Mouse (Mus musculus): ENCODE results near the gene Epha10.

Epha10 gene

DNA sequence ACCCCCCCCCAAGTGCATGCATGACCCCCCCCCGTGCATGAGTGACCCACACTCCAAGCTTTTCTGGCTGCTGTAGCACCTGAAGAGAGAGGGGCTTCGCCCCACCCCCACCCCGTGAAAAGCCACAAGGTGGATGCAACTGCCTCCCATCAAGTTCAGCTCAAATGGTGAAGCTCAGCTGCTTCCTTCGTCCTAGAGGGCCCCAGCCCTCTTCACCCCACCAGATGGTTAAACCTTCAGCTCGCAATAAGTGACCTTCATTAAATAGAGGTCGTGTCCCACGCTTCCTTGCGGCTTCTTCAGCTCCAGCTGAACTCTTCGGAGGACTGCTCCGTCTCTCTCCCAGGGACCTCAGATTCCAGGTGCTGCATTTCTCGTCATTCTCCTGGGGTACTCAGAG, at the start of gene Epha10:
TSS of gene Epha10 (plus strand) at position 301 of the 400 bp plus-strand sequence.
- DNase-seq (ENCODE audit: low read depth): no peak

DNA sequence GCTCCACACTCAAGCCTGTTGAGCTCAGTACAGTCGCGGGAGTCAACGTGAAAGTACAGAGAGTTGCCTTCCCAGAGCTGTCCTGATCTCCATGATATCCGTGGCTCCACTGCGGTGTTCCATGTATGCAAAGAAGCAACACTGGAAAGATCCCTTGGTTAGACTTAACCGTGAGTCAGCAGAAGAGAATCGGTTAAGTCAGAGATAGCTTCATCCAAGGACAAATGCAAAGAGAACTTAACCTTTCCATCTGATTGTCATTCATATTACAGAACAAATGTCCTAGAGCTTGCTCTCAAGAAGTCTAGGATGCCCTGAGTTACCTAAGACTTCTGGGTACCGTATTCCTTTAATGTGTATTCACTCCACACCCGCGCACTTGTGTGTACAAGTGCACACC, 47.9 kb upstream of the Epha10 start:
- DNase-seq (ENCODE audit: low read depth): no peak

- no peak for DNase-seq (ENCODE audit: low read depth)
These were observed 42.5 kb upstream of the Epha10 start for GRCm38 (mm10) chr4:124838035-124838700.

DNA sequence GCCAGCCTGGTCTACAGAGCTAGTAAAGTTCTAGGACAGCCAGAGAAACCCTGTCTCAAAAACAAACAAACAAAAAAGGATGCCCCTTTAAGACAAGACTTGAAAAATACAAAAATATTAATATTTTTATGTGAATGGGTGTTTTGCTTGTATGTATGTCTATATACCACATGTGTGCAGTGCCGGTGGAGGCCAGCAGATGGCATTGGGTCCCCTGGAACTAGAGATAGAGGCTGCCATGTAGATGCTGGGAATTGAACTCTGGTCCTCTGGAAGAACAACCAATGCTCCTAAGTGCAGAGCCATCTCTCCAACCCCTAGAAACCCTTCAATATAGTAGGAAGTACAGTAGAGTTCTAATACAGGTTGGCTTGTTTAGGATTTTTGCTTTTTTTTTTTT, 39.7 kb upstream of the Epha10 start:
- DNase-seq (ENCODE audit: low read depth): no peak

- DNase-seq (ENCODE audit: low read depth): no peak
These were observed 37.2 kb upstream of the Epha10 start for GRCm38 (mm10) chr4:124843493-124843892.

DNA sequence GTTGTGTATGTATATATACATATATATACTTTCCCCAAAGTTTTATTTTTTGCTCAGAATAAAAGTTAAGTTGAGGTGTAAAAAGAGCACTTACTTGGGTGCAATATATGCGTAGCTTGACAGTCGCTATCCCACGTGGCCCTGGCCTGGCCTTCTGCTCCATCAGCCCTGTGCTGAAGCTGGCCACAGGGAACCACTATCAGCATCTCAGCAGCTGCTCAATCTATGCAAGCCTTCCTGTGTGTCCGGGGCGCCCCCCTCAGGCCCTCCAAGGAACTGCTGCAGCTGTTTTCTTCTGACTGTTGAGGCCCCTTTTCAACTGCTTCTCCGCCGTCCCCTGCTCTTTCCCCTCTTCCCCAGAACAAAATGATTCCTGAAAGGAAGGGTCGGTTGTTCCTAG, 33.1 kb upstream of the Epha10 start:
- no peak for DNase-seq (ENCODE audit: low read depth)

DNA sequence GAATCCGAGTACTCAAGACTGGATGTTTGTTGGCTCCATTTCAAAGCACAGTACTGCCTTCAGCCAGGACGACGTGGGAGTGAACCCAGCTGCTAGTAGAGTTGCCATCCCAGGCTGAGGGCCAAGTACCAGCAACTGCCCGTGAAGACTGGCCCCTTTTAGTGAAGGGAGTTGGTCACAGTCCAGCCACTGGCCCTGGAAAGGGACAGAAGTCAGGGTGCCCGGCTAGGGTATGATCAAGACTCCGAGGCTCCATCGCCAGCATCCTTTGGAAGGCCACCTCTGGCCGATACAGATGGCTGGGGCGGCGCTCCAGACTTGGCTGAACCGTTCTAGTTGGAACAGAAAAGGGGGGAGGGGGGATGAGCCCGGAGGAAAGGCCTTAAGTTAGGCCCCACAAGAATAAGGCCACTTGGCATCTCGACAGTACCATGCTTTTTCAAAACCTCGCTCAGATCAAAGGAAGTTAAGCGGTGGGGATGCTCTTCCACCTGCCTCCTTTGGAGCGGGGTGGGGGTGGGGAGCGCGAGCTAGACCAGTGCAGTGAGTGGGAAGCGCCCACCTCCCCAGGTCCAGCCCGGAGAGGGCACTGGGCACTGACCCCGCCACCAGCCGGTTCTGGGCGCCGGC, 31.0 kb upstream of the Epha10 start:
- DNase-seq (ENCODE audit: low read depth): no peak

GRCm38 (mm10) chr4:124850261-124850913, 30.3 kb upstream of the Epha10 start, which contains the start of gene Yrdc:
Gene Yrdc (plus strand): TSS chr4:124850679.
- peak; percentile 63 for DNase-seq (ENCODE audit: low read depth)

DNA sequence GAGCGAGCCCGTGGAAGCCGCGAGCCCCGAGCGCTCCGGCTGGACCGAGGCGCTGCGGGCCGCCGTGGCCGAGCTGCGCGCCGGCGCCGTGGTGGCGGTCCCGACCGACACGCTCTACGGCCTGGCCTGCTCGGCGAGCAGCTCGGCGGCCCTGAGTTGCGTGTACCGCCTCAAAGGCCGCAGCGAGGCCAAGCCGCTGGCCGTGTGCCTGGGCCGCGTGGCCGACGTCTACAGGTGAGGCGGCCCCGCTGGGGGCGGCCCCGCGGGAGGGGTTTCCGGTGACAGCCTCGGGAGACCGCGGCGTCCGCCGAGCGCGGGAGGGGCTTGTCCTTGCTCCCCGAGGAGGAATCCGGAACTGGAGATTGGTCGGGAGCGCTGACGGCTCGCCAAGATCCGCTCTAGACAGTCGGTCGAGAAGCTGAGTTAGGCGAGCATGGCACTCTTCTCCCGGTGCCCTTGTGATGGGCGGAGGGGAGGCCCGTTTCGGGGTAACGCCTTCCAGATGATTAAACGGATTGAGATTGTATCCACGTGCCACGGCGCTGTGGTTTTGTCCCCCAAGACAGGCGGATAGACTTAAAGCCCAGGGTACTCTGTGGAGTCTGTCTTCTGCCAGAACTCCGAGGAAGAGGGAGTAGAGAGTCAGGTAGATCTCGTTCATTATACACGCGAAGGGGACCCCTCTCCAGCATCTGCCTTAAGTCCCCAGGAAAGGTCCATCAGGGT, 29.6 kb upstream of the Epha10 start, which contains the start of gene 1110065P20Rik:
TSS of gene 1110065P20Rik (minus strand) at position 264 of the 726 bp plus-strand sequence.
- no peak for DNase-seq (ENCODE audit: low read depth)

- no peak for DNase-seq (ENCODE audit: low read depth)
These were observed 24.4 kb upstream of the Epha10 start for GRCm38 (mm10) chr4:124856294-124856693.

DNA sequence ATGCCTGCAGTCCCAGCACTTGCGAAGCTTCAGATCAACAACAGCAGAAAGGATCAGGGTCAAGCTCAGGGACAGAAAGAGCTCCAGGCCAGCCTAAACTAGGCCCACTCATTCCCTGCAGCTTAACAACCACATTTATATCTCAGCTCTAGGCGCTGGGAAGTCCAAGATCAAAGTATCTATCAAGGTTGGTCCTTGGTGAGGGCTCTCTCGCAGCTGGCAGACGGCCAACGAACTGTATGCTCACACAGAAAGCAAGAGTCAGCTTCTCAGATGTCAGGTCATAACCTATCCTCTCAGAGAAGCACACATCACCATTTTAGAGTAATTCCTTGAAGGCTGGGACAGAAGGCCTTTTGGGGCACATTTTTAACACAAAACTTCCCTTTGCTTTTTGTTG, 22.3 kb upstream of the Epha10 start:
- no peak for DNase-seq (ENCODE audit: low read depth)

GRCm38 (mm10) chr4:124860446-124860845, 20.3 kb upstream of the Epha10 start:
- no peak for DNase-seq (ENCODE audit: low read depth)

- no peak for DNase-seq (ENCODE audit: low read depth)
These were observed 19.2 kb upstream of the Epha10 start, which contains the start of gene Maneal for GRCm38 (mm10) chr4:124861283-124862188. Gene Maneal (minus strand): TSS chr4:124862171.

DNA sequence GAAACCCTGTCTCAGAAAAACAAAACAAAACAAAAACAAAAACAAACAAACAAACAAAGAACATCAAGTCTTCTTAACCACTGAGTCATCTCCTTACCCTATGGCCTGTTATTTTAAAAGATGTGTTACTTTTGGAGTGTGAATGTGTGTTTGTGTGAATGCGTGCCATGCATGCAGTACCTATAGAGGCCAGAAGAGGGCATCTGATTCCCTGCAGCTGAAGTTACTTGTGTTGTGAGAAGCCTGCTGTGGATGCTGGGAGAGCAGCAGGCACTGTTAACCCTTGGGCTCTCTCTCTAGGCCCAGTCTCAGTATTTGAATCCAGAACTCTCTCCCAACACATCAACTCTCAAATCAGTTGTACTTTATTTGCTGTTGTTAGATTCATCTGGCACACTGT, 8.0 kb upstream of the Epha10 start:
- DNase-seq (ENCODE audit: low read depth): no peak

DNA sequence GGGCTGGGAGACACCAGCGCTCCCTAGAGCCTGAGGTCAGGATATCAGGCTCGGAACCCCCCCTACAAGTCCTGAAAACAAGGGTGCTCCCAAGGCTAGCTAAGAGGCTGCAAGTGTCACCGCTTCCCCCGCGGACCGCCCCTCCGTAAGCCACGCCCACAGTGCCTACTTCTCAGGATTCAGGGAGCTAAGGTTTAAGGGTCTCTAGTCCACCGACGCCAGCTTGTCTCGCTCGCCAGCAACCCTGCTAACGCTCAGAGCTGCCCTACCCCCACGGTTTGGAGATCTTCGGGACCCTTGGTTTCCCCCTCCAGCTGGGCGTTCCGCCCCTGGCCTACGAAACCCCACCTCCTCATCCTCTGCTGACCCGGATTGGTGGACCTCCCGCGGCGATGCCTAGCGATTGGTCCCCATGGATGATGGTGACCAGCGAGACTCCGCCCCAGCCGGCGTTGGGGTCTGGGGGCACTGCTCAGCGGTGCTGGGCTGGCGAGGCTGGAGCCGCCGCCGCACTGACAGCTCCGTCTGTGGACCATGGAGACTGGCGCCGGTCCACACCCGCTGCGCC, 726 bp downstream of the Epha10 start:
- no peak for DNase-seq (ENCODE audit: low read depth)

DNA sequence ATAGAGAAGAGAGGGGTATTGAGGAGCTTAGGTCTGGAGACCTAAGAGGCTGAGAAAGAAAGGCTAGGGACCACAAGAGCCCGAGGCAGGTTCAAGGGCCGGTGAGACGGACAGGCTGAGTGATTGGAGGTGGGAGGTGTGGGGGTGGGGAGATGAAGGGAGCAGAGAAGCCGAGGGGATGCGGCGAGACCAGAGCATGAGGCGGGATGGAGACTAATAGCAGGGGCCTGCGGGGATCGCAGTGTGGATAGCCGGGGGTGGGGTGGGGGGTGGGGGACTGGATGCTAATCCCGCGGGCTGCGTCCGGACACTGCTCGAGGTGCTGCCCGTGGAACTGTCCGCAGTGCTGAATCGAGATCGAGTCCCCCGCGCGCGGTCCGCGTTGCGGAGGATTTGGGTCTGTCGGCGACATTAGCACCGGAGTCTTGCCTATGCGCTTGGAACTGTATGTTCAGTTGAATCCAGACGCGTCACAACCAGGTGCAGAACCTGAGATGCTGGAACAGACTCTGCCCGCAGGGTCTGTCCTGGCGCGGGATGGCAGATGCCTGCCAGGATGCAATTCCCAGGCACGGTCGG, 1.5 kb downstream of the Epha10 start:
- no peak for DNase-seq (ENCODE audit: low read depth)

DNA sequence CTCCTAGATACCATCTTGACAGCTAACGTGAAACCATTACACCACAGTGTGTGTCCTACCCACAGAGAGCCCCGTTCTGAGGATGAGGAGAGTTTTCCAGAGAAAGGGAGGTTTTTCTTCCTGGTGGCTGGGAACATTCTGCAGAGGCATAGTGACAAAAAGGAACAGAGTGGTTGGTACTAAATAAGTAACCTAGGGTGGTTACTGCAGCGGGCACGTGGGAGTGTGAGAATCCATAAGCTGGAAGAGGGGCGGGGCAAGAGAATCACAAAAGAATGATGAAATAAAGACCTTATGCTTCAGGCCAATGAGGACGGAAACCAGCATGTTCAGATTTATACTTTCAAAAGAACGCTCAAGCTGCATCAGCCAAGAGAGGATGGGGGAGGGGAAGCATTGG, 8.0 kb downstream of the Epha10 start:
- DNase-seq (ENCODE audit: low read depth): no peak

DNA sequence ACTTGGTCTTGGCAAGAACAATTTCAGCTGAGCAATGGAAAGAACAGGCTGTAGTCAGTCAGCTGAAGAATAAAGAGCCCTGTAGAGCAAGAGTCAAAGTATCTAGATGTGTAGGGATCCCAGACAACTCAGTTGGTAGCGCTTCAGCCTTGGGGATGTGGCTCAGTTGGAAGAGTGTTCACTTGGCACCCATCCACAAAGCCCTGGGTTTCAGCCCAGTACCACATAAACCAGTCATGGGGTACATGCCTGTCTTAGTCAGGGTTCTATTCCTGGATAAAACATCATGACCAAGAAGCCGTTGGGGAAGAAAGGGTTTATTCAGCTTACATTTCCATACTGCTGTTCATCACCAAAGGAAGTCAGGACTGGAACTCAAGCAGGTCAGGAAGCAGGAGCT, 9.2 kb downstream of the Epha10 start:
- no peak for DNase-seq (ENCODE audit: low read depth)

GRCm38 (mm10) chr4:124890831-124891230, 10.1 kb downstream of the Epha10 start:
- DNase-seq (ENCODE audit: low read depth): no peak

GRCm38 (mm10) chr4:124893769-124894168, 13.1 kb downstream of the Epha10 start:
- no peak for DNase-seq (ENCODE audit: low read depth)
